Mouse (Mus musculus) neutrophil, adult 5-6 weeks (primary cell): ENCODE measurements around the gene Heyl. TPM values are rescaled to one million over a fixed set of nuclear protein-coding genes. Genes with fewer than 3 reads are reported as not detected.

Experiments
- ATAC-seq: fragments of 151-379, 151-347 bp; 2 replicates; pipeline ENCODE4 v1.8.0; 2017; ENCODE audit warnings: mild to moderate bottlenecking, moderate TSS enrichment; ENCODE audit not compliant: insufficient number of reproducible peaks, poor library complexity, low FRiP score, severe bottlenecking; ENCODE audit errors: extremely low read depth
- total RNA-seq: library from RNA; stranded (forward); fragments of 200-1000 nt; gene quantifications from 2 replicates; pipeline ENCODE4 v1.2.3, GENCODE M21; 2017

The Heyl gene
- not detected in 2 replicates for total RNA-seq

DNA sequence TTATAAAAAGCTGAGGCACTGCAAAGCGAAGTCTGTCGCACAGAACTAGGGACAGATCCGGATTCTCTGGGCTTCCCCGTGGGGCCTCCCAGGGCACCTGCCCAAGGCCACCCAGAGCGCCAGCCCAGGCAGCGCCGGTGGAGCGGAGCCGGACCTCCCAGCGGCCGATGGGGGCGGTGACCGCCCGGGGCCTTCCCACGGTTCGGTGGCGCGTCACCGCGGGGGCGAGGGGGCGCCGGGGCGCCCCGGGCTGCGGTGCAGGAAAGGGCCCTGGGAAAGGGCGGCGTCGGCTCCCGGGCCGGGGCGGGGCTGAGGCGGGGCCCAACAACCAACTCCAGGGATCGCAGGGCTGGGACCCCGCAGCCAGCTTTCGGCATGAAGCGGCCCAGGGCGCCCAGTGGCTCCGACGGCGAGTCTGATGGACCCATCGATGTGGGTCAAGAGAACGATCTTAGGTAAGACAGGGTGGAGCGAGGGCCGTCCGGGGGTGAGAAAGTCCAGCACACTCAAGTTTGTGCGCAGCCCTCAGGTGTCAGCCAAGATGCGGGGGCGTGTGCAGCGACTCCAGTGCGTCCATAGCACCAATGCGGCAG lies at the start of gene Heyl:
Gene Heyl, plus strand, starts transcription at position 65 of the 593 bp plus-strand sequence.
- no peak for ATAC-seq

- no peak for ATAC-seq
Measured at GRCm38 (mm10) chr4:123184816-123185215, 48.5 kb upstream of the Heyl start.

DNA sequence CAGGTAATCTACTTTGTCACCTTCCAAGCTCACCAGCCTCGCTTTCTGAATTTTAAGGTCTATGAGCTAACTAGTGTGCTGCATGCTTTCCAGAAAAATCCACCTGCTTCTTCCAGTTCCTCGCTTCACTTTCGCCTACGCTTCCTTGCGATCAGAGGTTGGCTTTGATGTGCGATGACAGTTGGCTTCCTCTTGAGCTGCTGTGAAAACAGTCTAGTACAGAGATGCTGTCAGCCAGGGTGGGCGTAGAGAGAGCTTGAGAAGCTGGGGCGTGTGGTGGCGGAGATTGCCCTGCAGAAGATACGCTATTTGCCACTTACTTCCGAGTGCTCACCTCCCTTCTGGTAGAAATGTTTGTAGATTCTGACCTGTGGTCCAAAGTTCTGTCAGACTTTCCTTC lies 41.0 kb upstream of the Heyl start:
- no peak for ATAC-seq

GRCm38 (mm10) chr4:123193791-123194190 lies 39.6 kb upstream of the Heyl start:
- ATAC-seq, result no peak

- no peak for ATAC-seq
Measured at GRCm38 (mm10) chr4:123196695-123197094, 36.7 kb upstream of the Heyl start.

- ATAC-seq, result no peak
Measured at GRCm38 (mm10) chr4:123200771-123201185, 32.6 kb upstream of the Heyl start.

DNA sequence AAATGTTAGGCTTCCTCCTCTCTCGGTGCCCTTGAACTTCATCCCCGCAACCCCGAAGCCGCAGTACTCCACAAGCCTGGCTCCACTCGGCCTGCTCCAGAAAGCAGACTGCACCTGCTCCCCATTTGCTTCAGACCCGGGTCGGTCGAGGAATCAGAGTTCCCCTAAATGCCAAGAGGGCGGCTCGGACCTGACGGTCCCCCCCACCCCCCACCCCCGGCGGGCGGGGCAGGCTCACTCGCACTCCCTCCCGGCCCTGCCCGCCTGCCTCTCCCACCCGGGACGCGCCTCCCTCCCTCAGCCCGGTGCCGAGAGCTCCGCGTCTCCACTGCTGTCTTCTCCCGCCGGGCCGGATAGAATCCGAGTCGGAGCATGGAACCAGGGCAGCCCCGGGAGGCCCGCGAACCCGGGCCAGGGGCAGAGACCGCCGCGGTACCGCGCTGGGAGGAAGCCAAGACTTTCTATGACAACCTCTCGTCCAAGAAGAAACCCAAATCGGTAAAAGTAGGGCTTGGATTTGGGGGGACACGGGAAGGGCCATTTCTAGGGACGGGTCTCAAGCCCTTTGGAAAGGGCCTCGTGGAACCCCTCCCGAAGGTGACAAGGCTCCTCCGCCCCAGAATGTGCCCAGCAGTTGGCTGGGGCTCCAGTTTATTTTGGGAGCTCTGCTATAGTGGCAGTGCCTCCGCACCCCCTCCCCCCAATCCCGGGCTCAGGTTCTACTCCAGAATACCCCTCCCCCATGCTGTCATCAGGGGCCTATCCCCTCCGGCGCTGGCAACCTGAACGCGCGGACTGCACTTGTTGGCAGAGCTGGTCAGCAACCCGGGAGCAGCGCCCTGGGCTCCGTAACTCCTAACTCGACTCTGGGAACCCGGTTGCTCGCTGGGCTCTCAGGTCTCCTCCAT lies 31.9 kb upstream of the Heyl start, which contains the start of gene Nt5c1a:
Gene Nt5c1a, plus strand, starts transcription at position 319 of the 908 bp plus-strand sequence.
- ATAC-seq, result no peak

GRCm38 (mm10) chr4:123202094-123202420 lies 31.3 kb upstream of the Heyl start:
- ATAC-seq, result no peak

- no peak for ATAC-seq
Measured at GRCm38 (mm10) chr4:123207337-123207736, 26.0 kb upstream of the Heyl start.

- no peak for ATAC-seq
Measured at GRCm38 (mm10) chr4:123210996-123211395, 22.4 kb upstream of the Heyl start.

DNA sequence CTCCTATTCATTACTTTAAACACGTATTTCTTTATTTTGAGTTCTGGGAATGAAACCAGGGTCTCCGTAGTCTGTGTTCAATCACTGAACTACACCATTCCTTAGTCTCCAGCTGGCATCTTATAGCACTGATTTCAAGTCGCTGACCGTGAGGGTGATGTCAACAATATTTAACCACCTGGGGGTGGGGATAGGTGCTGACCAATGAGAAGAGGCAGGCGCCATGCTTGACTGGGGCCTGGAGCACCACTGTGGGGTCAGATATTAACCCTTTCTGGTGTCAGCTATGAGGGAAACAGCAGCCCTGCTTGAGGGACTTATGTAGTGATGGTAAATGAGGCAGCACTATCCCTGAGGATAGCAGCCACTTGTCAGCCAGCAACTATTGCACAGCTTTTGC lies 21.9 kb upstream of the Heyl start:
- ATAC-seq, result no peak

- ATAC-seq, result no peak
Measured at GRCm38 (mm10) chr4:123212330-123212729, 21.0 kb upstream of the Heyl start.

- ATAC-seq, result no peak
Measured at GRCm38 (mm10) chr4:123213975-123214374, 19.4 kb upstream of the Heyl start.

- ATAC-seq, result no peak
Measured at GRCm38 (mm10) chr4:123215367-123215766, 18.0 kb upstream of the Heyl start.

DNA sequence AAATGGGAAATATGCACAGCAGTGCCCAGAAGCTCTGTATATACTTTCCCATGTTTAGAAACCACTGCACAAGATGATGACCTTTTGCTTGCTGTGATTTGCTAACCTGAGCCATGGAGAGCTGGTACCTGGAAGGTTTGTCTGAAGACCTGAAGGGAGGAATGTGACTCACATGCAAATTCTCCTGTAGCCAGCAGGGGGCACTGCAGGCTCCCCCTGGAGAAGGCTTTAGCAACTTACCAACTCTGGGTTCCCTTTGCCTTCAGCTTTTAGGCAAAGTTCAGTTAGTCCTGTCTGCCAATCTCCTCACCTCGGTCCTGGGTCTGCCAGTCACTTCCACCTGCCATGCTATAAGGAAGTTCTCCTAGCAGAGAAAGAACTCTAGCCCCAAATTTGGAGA lies 16.6 kb upstream of the Heyl start:
- no peak for ATAC-seq

DNA sequence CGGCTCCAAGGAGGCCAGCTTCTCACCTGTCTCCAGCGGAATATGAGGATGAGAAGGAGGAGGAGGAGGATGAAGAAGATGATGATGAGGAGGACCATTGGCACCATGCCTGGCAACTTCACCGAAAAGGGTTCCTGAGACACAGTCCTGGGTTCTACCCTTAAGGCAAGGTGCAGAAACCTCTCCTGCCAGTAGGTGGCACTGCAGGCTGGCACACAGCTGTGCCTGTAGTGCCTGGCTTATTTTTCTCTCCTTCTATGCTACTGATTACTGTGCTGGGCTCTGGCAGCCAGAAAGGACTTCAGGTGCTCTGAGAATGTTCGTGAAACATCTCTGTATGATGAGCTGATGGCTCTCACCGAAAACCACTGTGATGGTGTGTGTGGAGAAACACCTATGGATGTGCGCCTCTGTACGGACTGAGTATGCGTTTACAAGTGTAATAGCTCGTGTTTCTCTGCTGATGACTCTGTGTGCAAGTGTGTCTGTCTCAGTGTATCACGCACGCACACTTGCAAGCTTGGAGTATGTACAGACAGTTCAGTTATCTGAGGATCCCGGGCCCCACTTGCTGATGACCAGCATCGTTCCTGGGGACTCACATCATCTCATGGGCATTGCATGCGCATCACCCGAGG lies 13.5 kb upstream of the Heyl start:
- no peak for ATAC-seq

GRCm38 (mm10) chr4:123220637-123221036 lies 12.7 kb upstream of the Heyl start:
- ATAC-seq, result no peak

- ATAC-seq, result no peak
Measured at GRCm38 (mm10) chr4:123223309-123223708, 10.0 kb upstream of the Heyl start.

GRCm38 (mm10) chr4:123225718-123226403 lies 7.5 kb upstream of the Heyl start:
- no peak for ATAC-seq
